In the genomic region with DNA sequence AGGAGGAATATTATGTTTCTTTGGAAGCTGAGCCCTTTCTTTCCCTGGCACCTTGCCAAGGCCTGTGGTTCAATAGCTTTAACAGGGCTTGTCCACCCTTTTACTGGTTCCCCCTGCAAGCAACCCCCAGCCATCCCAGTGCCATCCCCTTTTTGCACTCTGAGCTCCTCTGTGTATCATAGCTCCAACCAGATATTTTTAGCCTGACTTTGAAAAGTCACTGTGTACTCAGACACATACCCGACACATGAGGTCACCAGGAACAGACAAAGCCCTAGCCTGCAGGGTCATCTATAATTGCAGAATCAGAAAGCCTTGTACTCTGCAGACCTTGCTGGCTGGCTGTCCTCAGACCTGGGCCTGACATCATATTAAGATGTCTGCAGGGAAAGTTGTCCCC, we compare ENCODE assay signal across 8 mouse cellular contexts. TPM values are rescaled to one million over a fixed set of nuclear protein-coding genes. Genes with fewer than 3 reads are reported as not detected.
DNase-seq lines count a peak whose midpoint lies in the region; ATAC-seq lines count a peak whose summit lies in the region.

No protein-coding gene starts in this region.

- DNase-seq in hindbrain, embryonic 14.5 days (ENCODE audit: low spot score) = no peak
- peak; percentile 73 for DNase-seq in adrenal gland, postnatal 36 days
- DNase-seq in heart, adult 18-20 months = peak; percentile 76 to 89
- peak; percentile 53 for DNase-seq in midbrain, embryonic 14.5 days
- no peak for DNase-seq in natural killer cell, adult 2 months (ENCODE audit: low spot score in 2 of 2)

- H3K9ac ChIP-seq in hindbrain, embryonic 13.5 days = no peak overlapping the region
- no peak overlapping the region for H3K9ac ChIP-seq in hindbrain, embryonic 14.5 days
- H3K9ac ChIP-seq in kidney, embryonic 16.5 days (replicated peaks; ENCODE audit: low read length) = no peak overlapping the region
- no peak overlapping the region for H3K9ac ChIP-seq in midbrain, embryonic 14.5 days (replicated peaks; ENCODE audit: low read length)

- no peak overlapping the region for H3K4me3 ChIP-seq in hindbrain, embryonic 13.5 days
- no peak overlapping the region for H3K4me3 ChIP-seq in hindbrain, embryonic 14.5 days (replicated peaks; ENCODE audit: low read length)
- H3K4me3 ChIP-seq in kidney, embryonic 16.5 days (ENCODE audit: low read length) = no peak overlapping the region
- H3K4me3 ChIP-seq in midbrain, embryonic 14.5 days (replicated peaks; ENCODE audit: low read depth, low read length) = no peak overlapping the region

- peak overlapping the region; percentile 40; the same call in 1 of the 2 replicates for H3K27ac ChIP-seq in hindbrain, embryonic 13.5 days
- H3K27ac ChIP-seq in hindbrain, embryonic 14.5 days = no peak overlapping the region
- no peak overlapping the region for H3K27ac ChIP-seq in kidney, embryonic 16.5 days (ENCODE audit: low read length)
- H3K27ac ChIP-seq in midbrain, embryonic 14.5 days (replicated peaks; ENCODE audit: low read depth, low read length) = no peak overlapping the region

- no peaks in the 10 kb centered on the region for H3K27me3 ChIP-seq in hindbrain, embryonic 13.5 days
- no peaks in the 10 kb centered on the region for H3K27me3 ChIP-seq in hindbrain, embryonic 14.5 days (ENCODE audit: control insufficient read depth, insufficient read depth, low read length)
- no peaks in the 10 kb centered on the region for H3K27me3 ChIP-seq in kidney, embryonic 16.5 days (ENCODE audit: insufficient read depth, low read length)
- H3K27me3 ChIP-seq in midbrain, embryonic 14.5 days (ENCODE audit: control insufficient read depth, insufficient read depth, low read length) = no peaks in the 10 kb centered on the region

- no peak overlapping the region for H3K4me2 ChIP-seq in hindbrain, embryonic 13.5 days
- no peak overlapping the region for H3K4me2 ChIP-seq in hindbrain, embryonic 14.5 days (replicated peaks)
- H3K4me2 ChIP-seq in kidney, embryonic 16.5 days (replicated peaks; ENCODE audit: low read depth, low read length) = no peak overlapping the region
- H3K4me2 ChIP-seq in midbrain, embryonic 14.5 days (ENCODE audit: low read length) = no peak overlapping the region

- no peak for ATAC-seq in hindbrain, embryonic 13.5 days (ENCODE audit: low FRiP score)
- no peak for ATAC-seq in hindbrain, embryonic 14.5 days (ENCODE audit: low FRiP score)
- ATAC-seq in kidney, embryonic 16.5 days (ENCODE audit: low FRiP score, low TSS enrichment) = 0 out of 2 replicates have a peak, but pooled peaks have one; percentile 32
- ATAC-seq in midbrain, embryonic 14.5 days (ENCODE audit: low FRiP score, low TSS enrichment) = no peak
- no peak for ATAC-seq in frontal cortex, adult (ENCODE audit: low TSS enrichment)

- 62% methylated on average over 1 of the region's 1 CpGs for whole genome bisulfite sequencing in hindbrain, embryonic 13.5 days
- 65% methylated on average over 1 of the region's 1 CpGs for WGBS in hindbrain, embryonic 14.5 days
- WGBS in kidney, embryonic 16.5 days = 59% methylated on average over 1 of the region's 1 CpGs
- WGBS in midbrain, embryonic 14.5 days = 51% methylated on average over 1 of the region's 1 CpGs

- H3K4me1 ChIP-seq in hindbrain, embryonic 13.5 days (replicated peaks) = peaks cover 5% of the 10 kb centered on the region
- no peaks in the 10 kb centered on the region for H3K4me1 ChIP-seq in hindbrain, embryonic 14.5 days (replicated peaks; ENCODE audit: control insufficient read depth, insufficient read depth, low read length)
- peaks cover 9% of the 10 kb centered on the region for H3K4me1 ChIP-seq in kidney, embryonic 16.5 days (ENCODE audit: insufficient read depth, low read length)
- no peaks in the 10 kb centered on the region for H3K4me1 ChIP-seq in midbrain, embryonic 14.5 days (ENCODE audit: control insufficient read depth, insufficient read depth, low read length)

- no peaks in the 10 kb centered on the region for H3K9me3 ChIP-seq in hindbrain, embryonic 13.5 days
- no peaks in the 10 kb centered on the region for H3K9me3 ChIP-seq in hindbrain, embryonic 14.5 days (ENCODE audit: control insufficient read depth, low read length)
- no peaks in the 10 kb centered on the region for H3K9me3 ChIP-seq in kidney, embryonic 16.5 days (ENCODE audit: low read length)
- H3K9me3 ChIP-seq in midbrain, embryonic 14.5 days (ENCODE audit: control insufficient read depth, low read length) = no peaks in the 10 kb centered on the region

- peaks cover 24% of the 10 kb centered on the region for H3K36me3 ChIP-seq in hindbrain, embryonic 13.5 days
- H3K36me3 ChIP-seq in hindbrain, embryonic 14.5 days (replicated peaks; ENCODE audit: control insufficient read depth, insufficient read depth) = peaks cover 10% of the 10 kb centered on the region; the same call in 1 of the 2 replicates
- H3K36me3 ChIP-seq in kidney, embryonic 16.5 days (ENCODE audit: insufficient read depth, low read length) = peaks cover 8% of the 10 kb centered on the region
- peaks cover 13% of the 10 kb centered on the region; the same call in 1 of the 2 replicates for H3K36me3 ChIP-seq in midbrain, embryonic 14.5 days (ENCODE audit: control insufficient read depth, insufficient read depth, low read length)

RNA-seq across cellular contexts. Expression of a gene that starts 40.0 kb away (rescaled TPM):
- 58.2 and 58.7 TPM in 2 replicates for polyA plus RNA-seq in hindbrain, embryonic 13.5 days (2015; fragmentation: Nextera tagmentation; extraction: Ambion mirVana)
- polyA plus RNA-seq in hindbrain, embryonic 14.5 days (2014; fragmentation: Nextera tagmentation; extraction: Ambion mirVana) = 55.6 and 58.8 TPM in 2 replicates
- 10 to 100 TPM; 13.5 to 16.5 TPM for total RNA-seq in adrenal gland, postnatal 36 days (2021)
- 10 to 100 TPM; 25.5 to 29.5 TPM for total RNA-seq in heart, adult 18-20 months (2021)
- 58.6 and 62.1 TPM in 2 replicates for polyA plus RNA-seq in kidney, embryonic 16.5 days (2015; fragmentation: Nextera tagmentation; extraction: Ambion mirVana)
- 52.0 and 59.5 TPM in 2 replicates for polyA plus RNA-seq in midbrain, embryonic 14.5 days (2014; fragmentation: Nextera tagmentation; extraction: Ambion mirVana)

RNA-seq across cellular contexts. Expression of a gene that starts 40.2 kb away (rescaled TPM):
- 16.4 and 18.5 TPM in 2 replicates for polyA plus RNA-seq in hindbrain, embryonic 13.5 days (2015; fragmentation: Nextera tagmentation; extraction: Ambion mirVana)
- polyA plus RNA-seq in hindbrain, embryonic 14.5 days (2014; fragmentation: Nextera tagmentation; extraction: Ambion mirVana) = 15.7 and 16.9 TPM in 2 replicates
- total RNA-seq in adrenal gland, postnatal 36 days (2021) = 10 to 100 TPM; 32.0 to 41.0 TPM
- total RNA-seq in heart, adult 18-20 months (2021) = 10 to 100 TPM; 20.5 to 22.3 TPM
- polyA plus RNA-seq in kidney, embryonic 16.5 days (2015; fragmentation: Nextera tagmentation; extraction: Ambion mirVana) = 21.2 and 23.6 TPM in 2 replicates
- polyA plus RNA-seq in midbrain, embryonic 14.5 days (2014; fragmentation: Nextera tagmentation; extraction: Ambion mirVana) = 15.5 and 16.8 TPM in 2 replicates

RNA-seq across cellular contexts. Expression of a gene that starts 53.9 kb away (rescaled TPM):
- polyA plus RNA-seq in hindbrain, embryonic 13.5 days (2015; fragmentation: Nextera tagmentation; extraction: Ambion mirVana) = 109 and 112 TPM in 2 replicates
- polyA plus RNA-seq in hindbrain, embryonic 14.5 days (2014; fragmentation: Nextera tagmentation; extraction: Ambion mirVana) = 112 and 126 TPM in 2 replicates
- total RNA-seq in adrenal gland, postnatal 36 days (2021) = 100 to 1,000 TPM; 192 to 200 TPM
- total RNA-seq in heart, adult 18-20 months (2021) = 100 to 1,000 TPM; 163 to 174 TPM
- polyA plus RNA-seq in kidney, embryonic 16.5 days (2015; fragmentation: Nextera tagmentation; extraction: Ambion mirVana) = 109 and 111 TPM in 2 replicates
- polyA plus RNA-seq in midbrain, embryonic 14.5 days (2014; fragmentation: Nextera tagmentation; extraction: Ambion mirVana) = 121 TPM in 2 replicates

RNA-seq across cellular contexts. Expression of a gene that starts 58.4 kb away (rescaled TPM):
- polyA plus RNA-seq in hindbrain, embryonic 13.5 days (2015; fragmentation: Nextera tagmentation; extraction: Ambion mirVana) = 4.6 and 6.2 TPM in 2 replicates
- polyA plus RNA-seq in hindbrain, embryonic 14.5 days (2014; fragmentation: Nextera tagmentation; extraction: Ambion mirVana) = 4.8 and 5.0 TPM in 2 replicates
- total RNA-seq in adrenal gland, postnatal 36 days (2021) = 10 to 100 TPM; 16.6 to 22.1 TPM
- total RNA-seq in heart, adult 18-20 months (2021) = 10 to 100 TPM; 14.2 to 14.9 TPM
- polyA plus RNA-seq in kidney, embryonic 16.5 days (2015; fragmentation: Nextera tagmentation; extraction: Ambion mirVana) = 6.1 TPM in 2 replicates
- 4.2 and 4.3 TPM in 2 replicates for polyA plus RNA-seq in midbrain, embryonic 14.5 days (2014; fragmentation: Nextera tagmentation; extraction: Ambion mirVana)

Comparison
In these comparisons a context has a peak if more than half of its experiments do, and no peak if none do; other contexts are left out.
1. DNase-seq: peak in adrenal gland, postnatal 36 days (2 of 2), heart, adult 18-20 months (2 of 2) and midbrain, embryonic 14.5 days (single experiment); none in hindbrain, embryonic 14.5 days (single experiment) and natural killer cell, adult 2 months (0 of 2).